Mouse (Mus musculus): ENCODE data around the gene Slc25a47. TPM values are rescaled to one million over a fixed set of nuclear protein-coding genes. Genes with fewer than 3 reads are reported as not detected.
A peak's percentile ranks its signal among the peaks of the same experiment; 100 is the strongest.

Slc25a47 gene
- total and polyA plus RNA-seq, 3 experiments: 3.0 to 5.3 (median 3.1) TPM

GRCm38 (mm10) chr12:108793453-108793941 is 42.3 kb upstream of the Slc25a47 start:
- Histone ChIP-seq H3K4me3 (replicated peaks in 1 of 3; ENCODE audit: low read depth in 2 of 3, low read length in 2 of 3, poor library complexity in 1 of 3) (peak overlapping the region; percentile 80 to 100 (median 97)), H3K4me1 (ENCODE audit: control insufficient read depth in 1 of 2, insufficient read depth in 2 of 2) (peaks cover 0 to 46% of the 10 kb centered on the region in 2 experiments; a peak in 2 of 4 replicates), H3K36me3 (replicated peaks in 1 of 2; ENCODE audit: control insufficient read depth in 1 of 2, insufficient read depth in 1 of 2, low read length in 1 of 2) (peaks cover 0 to 29% of the 10 kb centered on the region in 2 experiments), H3K4me2 (ENCODE audit: insufficient read depth, low read depth, poor library complexity, severe bottlenecking) (no peak overlapping the region), H3K27ac (ENCODE audit: insufficient read depth, low read depth) (peak overlapping the region; percentile 94), H3K9ac (ENCODE audit: insufficient read depth, low read depth) (peak overlapping the region; percentile 78), H3K9me3 (replicated peaks; ENCODE audit: low read length) (peaks cover 2% of the 10 kb centered on the region), H3K79me2 (replicated peaks; ENCODE audit: control insufficient read depth, extremely low read depth, insufficient read depth, poor library complexity, severe bottlenecking) (peaks cover 76% of the 10 kb centered on the region), H3K27me3 (replicated peaks) (no peaks in the 10 kb centered on the region)
- no peak for DNase-seq (ENCODE audit: extremely low read depth)
- in situ Hi-C loops (cut with MboI; ENCODE audit: low pct_ligation_motif_present, low pct_unique_long_range_greater_than_20kb, low sequenced_read_pairs) (no loop called here), dilution Hi-C loops (cut with MboI; ENCODE audit: extremely low pct_ligation_motif_present, extremely low pct_unique_long_range_greater_than_20kb, low sequenced_read_pairs) (no loop called here)
- TF ChIP-seq MAX (IDR thresholded peaks at IDR 0.05; ENCODE audit: low read length) (no peak), KAT2A (IDR thresholded peaks at IDR 0.05; ENCODE audit: insufficient replicate concordance, low read length) (no peak), ZNF384 (IDR thresholded peaks at IDR 0.05; ENCODE audit: low read depth, low read length) (no peak), GABPA (IDR thresholded peaks at IDR 0.05; ENCODE audit: insufficient replicate concordance, low read depth, low read length) (no peak), MYC (IDR thresholded peaks at IDR 0.05; ENCODE audit: low read depth, low read length) (no peak), ZC3H11A (IDR thresholded peaks at IDR 0.05; ENCODE audit: low read depth, low read length) (no peak), BHLHE40 (IDR thresholded peaks at IDR 0.05; ENCODE audit: low read depth, low read length) (no peak)

DNA sequence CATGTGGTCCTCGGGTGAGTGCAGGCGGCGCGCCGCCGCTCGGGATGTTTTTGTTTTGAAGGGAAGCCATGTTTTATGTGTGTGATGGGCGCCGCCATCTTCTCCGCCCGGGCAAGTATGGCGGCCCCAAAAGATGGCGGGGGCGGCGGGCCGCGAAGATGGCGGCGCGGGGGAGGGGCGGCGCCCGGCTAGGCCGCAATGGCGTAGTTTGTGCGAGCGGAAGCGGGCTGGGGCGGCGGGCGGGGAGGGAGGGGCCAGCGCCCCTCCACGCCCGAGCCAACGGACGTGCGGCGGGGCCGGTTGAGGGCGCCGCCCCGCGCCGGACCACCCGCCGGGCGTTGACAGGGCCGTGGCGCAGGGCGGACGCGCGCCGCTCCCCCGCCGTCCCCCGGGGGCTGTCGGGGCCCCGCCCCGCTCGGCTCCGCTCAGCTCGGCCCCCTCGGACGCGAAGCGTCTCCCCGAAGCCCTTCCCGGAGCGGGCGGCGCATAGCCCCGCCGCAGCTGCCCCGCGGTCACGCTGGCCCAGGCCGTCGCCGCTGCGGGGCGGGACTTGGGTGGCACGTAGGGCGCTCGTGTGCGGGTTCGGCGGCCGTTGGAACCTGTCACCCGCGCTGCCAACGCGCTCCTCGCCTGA is 41.7 kb upstream of the Slc25a47 start:
- peaks cover 0 to 52% of the 10 kb centered on the region in 2 experiments; a peak in 2 of 4 replicates for H3K4me1 ChIP-seq (ENCODE audit: control insufficient read depth in 1 of 2, insufficient read depth in 2 of 2)
- peak overlapping the region; percentile 94 for H3K27ac ChIP-seq (ENCODE audit: insufficient read depth, low read depth)
- peaks cover 2% of the 10 kb centered on the region for H3K9me3 ChIP-seq (replicated peaks; ENCODE audit: low read length)
- no peaks in the 10 kb centered on the region for H3K27me3 ChIP-seq (replicated peaks)
- peak overlapping the region; percentile 92; the same call in 1 of the 2 replicates for H3K4me2 ChIP-seq (ENCODE audit: insufficient read depth, low read depth, poor library complexity, severe bottlenecking)
- peak; percentile 75 for DNase-seq (ENCODE audit: extremely low read depth)
- in situ Hi-C loops (cut with MboI; ENCODE audit: low pct_ligation_motif_present, low pct_unique_long_range_greater_than_20kb, low sequenced_read_pairs): no loop called here
- peak overlapping the region; percentile 80 to 100 (median 97) for H3K4me3 ChIP-seq (replicated peaks in 1 of 3; ENCODE audit: low read depth in 2 of 3, low read length in 2 of 3, poor library complexity in 1 of 3)
- peak; percentile 66; the same call in 1 of the 2 replicates for TF ChIP-seq ZC3H11A (IDR thresholded peaks at IDR 0.05; ENCODE audit: low read depth, low read length)
- TF ChIP-seq POLR2A (IDR thresholded peaks at IDR 0.05; ENCODE audit: low read depth, low read length): peak; percentile 42; the same call in 1 of the 2 replicates
- peak; percentile 57 for TF ChIP-seq ELF1 (IDR thresholded peaks at IDR 0.05; ENCODE audit: low read depth, low read length)
- peak; percentile 83 for TF ChIP-seq NRF1 (IDR thresholded peaks at IDR 0.05; ENCODE audit: low read depth, low read length)
- TF ChIP-seq ZMIZ1 (IDR thresholded peaks at IDR 0.05; ENCODE audit: low read depth, low read length): no peak
- TF ChIP-seq CHD2 (IDR thresholded peaks at IDR 0.05; ENCODE audit: low read length): peak; percentile 68
- TF ChIP-seq MXI1 (IDR thresholded peaks at IDR 0.05; ENCODE audit: low read depth, low read length): no peak; the same call in 1 of the 2 replicates
- TF ChIP-seq E2F4 (IDR thresholded peaks at IDR 0.05; ENCODE audit: insufficient replicate concordance, low read depth, low read length): no peak
- TF ChIP-seq MYC (IDR thresholded peaks at IDR 0.05; ENCODE audit: low read depth, low read length): no peak
- no peak for TF ChIP-seq ETS1 (conservative IDR thresholded peaks at IDR 0.05; ENCODE audit: low read depth, low read length)
- peak; percentile 78 for TF ChIP-seq HCFC1 (IDR thresholded peaks at IDR 0.05; ENCODE audit: low read depth, low read length)
- TF ChIP-seq CTCF (conservative IDR thresholded peaks at IDR 0.05 in 1 of 2, IDR thresholded peaks at IDR 0.05 in 1 of 2; ENCODE audit: low read depth in 2 of 2, low read length in 2 of 2): no peak
- TF ChIP-seq RCOR1 (conservative IDR thresholded peaks at IDR 0.05; ENCODE audit: low read depth, low read length): peak; percentile 94
- no peak for TF ChIP-seq PAX5 (IDR thresholded peaks at IDR 0.05; ENCODE audit: low read length)
- no peak for TF ChIP-seq USF1 (IDR thresholded peaks at IDR 0.05; ENCODE audit: low read depth, low read length)
- TF ChIP-seq CHD1 (IDR thresholded peaks at IDR 0.05; ENCODE audit: low read depth, low read length): no peak
- TF ChIP-seq JUN (IDR thresholded peaks at IDR 0.05; ENCODE audit: insufficient read depth, low read depth, low read length): no peak
- TF ChIP-seq TBP (conservative IDR thresholded peaks at IDR 0.05; ENCODE audit: low read depth, low read length): no peak
- no peak for TF ChIP-seq MAZ (IDR thresholded peaks at IDR 0.05; ENCODE audit: low read depth, low read length)
- 0 out of 2 replicates have a peak, but pooled peaks have one; percentile 32 for TF ChIP-seq UBTF (IDR thresholded peaks at IDR 0.05; ENCODE audit: low read depth, low read length)
- TF ChIP-seq ZNF384 (IDR thresholded peaks at IDR 0.05; ENCODE audit: low read depth, low read length): no peak
- no peak for TF ChIP-seq MAFK (IDR thresholded peaks at IDR 0.05; ENCODE audit: insufficient replicate concordance, low read length)
- no peak for TF ChIP-seq MEF2A (IDR thresholded peaks at IDR 0.05; ENCODE audit: borderline replicate concordance, low read depth, low read length)
- TF ChIP-seq BHLHE40 (IDR thresholded peaks at IDR 0.05; ENCODE audit: low read depth, low read length): no peak
- no peak for TF ChIP-seq SMC3 (IDR thresholded peaks at IDR 0.05; ENCODE audit: low read depth, low read length)
- dilution Hi-C loops (cut with MboI; ENCODE audit: extremely low pct_ligation_motif_present, extremely low pct_unique_long_range_greater_than_20kb, low sequenced_read_pairs): no loop called here
- peaks cover 78% of the 10 kb centered on the region for H3K79me2 ChIP-seq (replicated peaks; ENCODE audit: control insufficient read depth, extremely low read depth, insufficient read depth, poor library complexity, severe bottlenecking)
- H3K9ac ChIP-seq (ENCODE audit: insufficient read depth, low read depth): peak overlapping the region; percentile 78
- peaks cover 0 to 31% of the 10 kb centered on the region in 2 experiments for H3K36me3 ChIP-seq (replicated peaks in 1 of 2; ENCODE audit: control insufficient read depth in 1 of 2, insufficient read depth in 1 of 2, low read length in 1 of 2)
